Mouse (Mus musculus) forebrain, embryonic 11.5 days (tissue): Measurements from ENCODE around the gene 1700029H14Rik. TPM values are rescaled to one million over a fixed set of nuclear protein-coding genes. Genes with fewer than 3 reads are reported as not detected.

ENCODE experiments used
- ATAC-seq: fragments of 200-750 bp; cut with Nextera tagmentation; replicated peaks from 2 replicates; pipeline ENCODE4 v1.8.0; 2017; ENCODE audit warnings: moderate TSS enrichment; ENCODE audit not compliant: low FRiP score
- DNase-seq: peaks from one replicate; pipeline ENCODE4 v3.0.0-alpha.2; 2017; ENCODE audit warnings: low spot score
- H3K27ac ChIP-seq: fragments of 300-500 bp; sonication (generic); 2 replicates; pipeline ENCODE4 v1.5.1; 2014; ENCODE audit warnings: low read depth, low read length
- H3K27me3 ChIP-seq: fragments of 300-500 bp; sonication (generic); 2 replicates; pipeline ENCODE4 v1.6.1; 2014; ENCODE audit warnings: mild to moderate bottlenecking, low read length, mixed read lengths; ENCODE audit not compliant: control insufficient read depth, insufficient read depth
- H3K36me3 ChIP-seq: fragments of 300-500 bp; sonication (generic); 2 replicates; pipeline ENCODE4 v1.6.1; 2014; ENCODE audit warnings: mild to moderate bottlenecking, low read length, moderate library complexity, mixed read lengths; ENCODE audit not compliant: control insufficient read depth, insufficient read depth
- H3K4me1 ChIP-seq: fragments of 300-500 bp; sonication (generic); replicated peaks from 2 replicates; pipeline ENCODE4 v1.6.1; 2014; ENCODE audit warnings: low read length, mixed read lengths; ENCODE audit not compliant: control insufficient read depth, insufficient read depth
- H3K4me2 ChIP-seq: fragments of 300-500 bp; sonication (generic); 2 replicates; pipeline ENCODE4 v1.6.1; 2014; ENCODE audit warnings: low read depth, mild to moderate bottlenecking, low read length, moderate library complexity, mixed read lengths; ENCODE audit not compliant: severe bottlenecking
- H3K4me3 ChIP-seq: fragments of 300-500 bp; sonication (generic); 2 replicates; pipeline ENCODE4 v1.5.1; 2014; ENCODE audit warnings: low read depth, low read length
- H3K9ac ChIP-seq: fragments of 300-500 bp; sonication (generic); 2 replicates; pipeline ENCODE4 v1.6.1; 2014; ENCODE audit warnings: low read length
- H3K9me3 ChIP-seq: fragments of 300-500 bp; sonication (generic); 2 replicates; pipeline ENCODE4 v1.6.1; 2016; ENCODE audit warnings: low read length, mixed read lengths; ENCODE audit not compliant: control insufficient read depth
- WGBS: fragments of 180-500 bp; shearing (Covaris S2); extraction: QIAGEN DNeasy Blood & Tissue Kit; methylation state at CpG from one replicate; pipeline ENCODE4 v1.1.7; 2014; 5-methylcytosine and 5-hydroxymethylcytosine counted together
- polyA plus RNA-seq: library from polyadenylated mRNA; unstranded; fragments of >200 nt; fragmentation: Nextera tagmentation; extraction: Ambion mirVana; gene quantifications from 2 replicates; pipeline ENCODE4 v1.2.1, GENCODE M21; 2014

The 1700029H14Rik gene
- polyA plus RNA-seq, 1 experiment from 2014 or later = not detected

DNA sequence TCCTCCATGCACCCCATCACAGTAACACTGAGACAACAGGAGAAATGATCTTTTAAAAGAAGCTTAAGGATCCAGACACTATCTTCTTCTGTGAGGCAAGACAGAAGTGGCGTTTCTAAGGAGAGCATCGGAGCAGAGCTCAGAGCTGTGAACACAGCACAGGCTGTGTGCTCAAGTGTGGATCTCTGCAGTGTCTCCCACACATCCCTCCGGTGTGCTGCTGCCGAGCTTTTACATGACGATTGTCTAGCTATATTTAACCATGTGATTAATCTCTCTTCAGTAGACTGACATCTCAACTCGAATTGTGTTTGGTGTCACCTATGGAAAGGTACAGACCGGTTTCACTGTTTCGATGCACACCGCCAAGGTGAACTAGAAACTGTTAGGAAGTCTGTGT lies 42.8 kb downstream of the 1700029H14Rik start:
- Histone ChIP-seq H3K27ac (no peak overlapping the region), H3K4me1 (no peaks in the 10 kb centered on the region), H3K27me3 (no peaks in the 10 kb centered on the region), H3K4me3 (no peak overlapping the region), H3K9me3 (no peaks in the 10 kb centered on the region), H3K36me3 (no peaks in the 10 kb centered on the region), H3K9ac (no peak overlapping the region), H3K4me2 (no peak overlapping the region)
- ATAC-seq = no peak
- no peak for DNase-seq
- WGBS = 91% methylated on average over 9 of the region's 9 CpGs

DNA sequence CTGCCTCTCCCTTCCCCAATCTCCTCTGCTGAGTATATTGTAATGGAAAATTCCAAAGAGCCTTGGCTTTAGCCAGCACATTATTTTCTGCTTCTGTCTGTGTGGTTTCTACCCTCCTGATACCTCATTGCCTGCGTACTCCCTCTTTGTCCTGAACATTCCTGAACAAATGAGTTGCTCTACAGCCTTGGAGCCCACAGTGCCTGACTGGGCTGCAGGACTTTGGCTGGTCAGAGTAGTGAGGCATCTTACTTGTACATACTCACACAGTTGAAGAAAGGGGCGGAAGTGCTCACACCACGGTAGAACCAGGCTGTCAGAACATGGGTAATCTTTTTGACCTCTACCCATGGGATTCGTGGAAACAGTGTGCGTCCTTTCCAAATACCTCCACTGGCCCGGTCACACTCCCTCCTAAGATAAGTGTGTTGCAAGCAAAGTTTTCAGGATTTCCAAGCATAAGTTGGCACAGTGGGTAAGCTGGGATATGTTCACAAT lies 44.9 kb downstream of the 1700029H14Rik start:
- Histone ChIP-seq H3K36me3 (no peaks in the 10 kb centered on the region), H3K27ac (no peak overlapping the region), H3K4me3 (no peak overlapping the region), H3K27me3 (no peaks in the 10 kb centered on the region), H3K9me3 (no peaks in the 10 kb centered on the region), H3K9ac (no peak overlapping the region), H3K4me2 (no peak overlapping the region), H3K4me1 (no peaks in the 10 kb centered on the region)
- no peak for DNase-seq
- WGBS = 87% methylated on average over 6 of the region's 6 CpGs
- ATAC-seq = no peak

DNA sequence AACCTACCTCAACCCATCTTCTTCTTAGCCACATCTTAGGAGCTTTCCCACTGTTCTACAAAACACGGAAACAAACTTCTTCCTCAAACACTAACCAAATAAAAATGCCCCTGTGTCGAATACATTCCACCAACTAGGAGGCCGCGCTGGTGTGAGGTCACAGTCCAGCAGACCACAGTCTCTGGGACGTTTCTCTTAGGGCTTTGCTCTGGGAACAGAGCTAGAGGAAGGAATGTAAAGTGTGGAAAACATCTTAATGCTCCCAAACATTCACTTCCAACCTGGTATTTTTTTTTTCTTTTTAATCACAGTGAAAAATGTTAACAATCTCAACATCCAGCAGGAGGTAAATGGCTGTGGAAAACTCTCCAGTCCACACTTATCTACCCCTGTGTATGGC lies 45.5 kb downstream of the 1700029H14Rik start:
- H3K36me3 ChIP-seq = no peaks in the 10 kb centered on the region
- no peak overlapping the region for H3K4me2 ChIP-seq
- ATAC-seq = no peak
- no peak overlapping the region for H3K9ac ChIP-seq
- WGBS = 85% methylated on average over 5 of the region's 5 CpGs
- no peak overlapping the region for H3K4me3 ChIP-seq
- no peaks in the 10 kb centered on the region for H3K9me3 ChIP-seq
- no peak for DNase-seq
- H3K4me1 ChIP-seq = no peaks in the 10 kb centered on the region
- no peaks in the 10 kb centered on the region for H3K27me3 ChIP-seq
- H3K27ac ChIP-seq = no peak overlapping the region

DNA sequence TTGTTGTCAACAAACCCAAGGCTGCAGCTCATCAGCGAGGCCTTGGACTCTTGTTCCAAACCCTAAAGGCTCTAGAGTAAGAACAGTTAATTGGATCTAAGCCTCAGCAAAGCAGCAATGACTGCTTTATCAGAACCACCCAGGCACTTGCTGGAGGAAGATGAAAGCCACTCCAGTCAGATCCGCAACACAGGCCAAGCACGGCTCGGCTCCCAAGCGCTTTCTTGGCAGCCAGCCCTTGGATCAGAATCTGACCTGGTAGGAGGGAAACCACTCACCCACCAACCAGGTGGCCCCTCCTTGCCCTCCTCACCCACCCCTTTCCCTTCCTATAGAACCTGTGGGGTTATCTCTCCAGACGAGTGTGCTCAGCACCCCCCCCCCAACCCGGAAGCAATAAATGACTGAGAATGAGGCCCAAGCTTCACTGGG lies 46.2 kb downstream of the 1700029H14Rik start:
- no peak overlapping the region for H3K4me2 ChIP-seq
- no peaks in the 10 kb centered on the region for H3K27me3 ChIP-seq
- H3K27ac ChIP-seq = no peak overlapping the region
- H3K9ac ChIP-seq = no peak overlapping the region
- H3K36me3 ChIP-seq = no peaks in the 10 kb centered on the region
- no peak for DNase-seq
- ATAC-seq = no peak
- WGBS = 82% methylated on average over 7 of the region's 7 CpGs
- no peak overlapping the region for H3K4me3 ChIP-seq
- H3K4me1 ChIP-seq = no peaks in the 10 kb centered on the region
- H3K9me3 ChIP-seq = no peaks in the 10 kb centered on the region

DNA sequence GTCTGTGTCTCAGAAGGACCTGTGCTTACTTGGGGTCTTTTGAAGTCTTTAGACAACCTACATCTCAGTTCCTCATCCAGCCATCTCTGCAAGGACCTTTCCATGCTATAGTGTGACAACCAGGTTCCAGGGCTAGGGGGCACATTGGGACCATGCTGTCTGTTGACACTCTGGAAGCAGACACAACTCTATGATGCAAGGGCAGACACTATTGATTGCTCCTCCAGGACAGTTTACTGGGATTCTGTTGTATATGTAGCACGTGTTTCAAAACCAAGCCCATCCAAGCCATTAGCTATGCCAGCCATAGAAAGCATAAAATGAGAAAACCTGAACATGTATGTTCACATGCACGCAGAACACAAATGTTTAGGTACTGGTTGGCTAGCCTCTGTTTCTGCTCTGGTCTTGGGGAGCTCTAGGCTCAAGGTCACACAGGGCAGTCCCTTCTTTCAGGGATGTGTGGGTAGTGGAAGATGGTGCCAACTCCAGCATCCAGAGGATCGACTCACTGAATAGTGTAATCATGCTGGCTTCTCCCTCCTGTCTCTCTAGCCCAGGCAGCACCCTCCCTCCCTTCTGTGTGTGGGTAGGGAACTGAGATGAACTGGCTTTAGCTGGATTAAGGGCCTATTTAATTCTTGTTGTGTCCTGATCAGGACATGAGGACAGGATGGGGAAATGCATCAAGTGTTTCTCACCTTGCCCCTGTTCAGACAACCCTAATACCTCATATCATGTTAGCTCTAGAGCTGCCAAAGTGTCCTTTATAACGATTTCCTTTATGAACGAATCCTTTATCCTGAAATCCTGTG lies 48.5 kb downstream of the 1700029H14Rik start:
- ATAC-seq (no peak), DNase-seq (no peak)
- 69% methylated on average over 5 of the region's 5 CpGs for WGBS
- Histone ChIP-seq H3K4me2 (no peak overlapping the region), H3K9ac (no peak overlapping the region), H3K9me3 (no peaks in the 10 kb centered on the region), H3K4me1 (no peaks in the 10 kb centered on the region), H3K27ac (no peak overlapping the region), H3K36me3 (no peaks in the 10 kb centered on the region), H3K27me3 (no peaks in the 10 kb centered on the region), H3K4me3 (no peak overlapping the region)

DNA sequence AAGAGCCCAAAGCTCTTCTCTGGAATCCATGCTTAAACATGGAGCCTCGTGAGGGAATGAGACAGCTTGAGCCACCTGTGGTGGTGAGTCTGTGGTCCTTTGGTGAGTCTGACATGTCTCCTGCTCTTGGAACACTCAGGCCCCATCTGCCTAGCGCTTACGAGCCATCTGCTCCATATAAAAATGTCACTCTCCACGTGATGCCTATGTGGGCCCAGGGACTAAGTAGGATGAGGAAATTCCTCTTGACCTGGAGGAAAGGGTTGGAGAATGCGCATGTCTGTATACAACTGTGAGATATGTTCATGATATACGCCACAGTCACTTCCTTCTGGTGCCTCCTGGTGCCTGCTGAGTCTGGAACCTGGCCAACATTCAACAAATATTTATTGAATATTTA lies 49.6 kb downstream of the 1700029H14Rik start:
- H3K9ac ChIP-seq = no peak overlapping the region
- H3K9me3 ChIP-seq = no peaks in the 10 kb centered on the region
- no peaks in the 10 kb centered on the region for H3K4me1 ChIP-seq
- no peaks in the 10 kb centered on the region for H3K27me3 ChIP-seq
- ATAC-seq (no peak), DNase-seq (no peak)
- H3K4me2 ChIP-seq = no peak overlapping the region
- H3K36me3 ChIP-seq = no peaks in the 10 kb centered on the region
- 85% methylated on average over 6 of the region's 6 CpGs for WGBS
- no peak overlapping the region for H3K4me3 ChIP-seq
- H3K27ac ChIP-seq = no peak overlapping the region

DNA sequence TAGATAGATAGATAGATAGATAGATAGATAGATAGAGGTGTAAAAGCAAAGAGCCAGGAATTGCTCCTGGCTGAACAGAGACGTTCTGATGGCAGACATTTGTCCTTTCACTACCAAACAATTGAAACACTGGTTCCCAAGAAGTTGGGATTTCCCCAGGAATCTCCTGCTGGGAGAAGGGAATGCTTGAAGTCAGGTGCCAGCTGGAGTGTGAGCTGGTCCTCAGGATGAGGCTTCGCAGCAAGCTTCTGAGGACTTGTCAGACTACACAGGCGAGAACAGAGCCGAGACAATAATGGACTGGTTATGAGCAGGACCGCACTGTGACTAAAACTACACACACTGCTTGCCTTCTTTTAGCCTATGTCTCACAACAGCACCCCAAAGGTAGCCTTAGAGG lies 50.2 kb downstream of the 1700029H14Rik start:
- H3K9ac ChIP-seq = no peak overlapping the region
- DNase-seq (no peak), ATAC-seq (no peak)
- no peaks in the 10 kb centered on the region for H3K27me3 ChIP-seq
- H3K4me2 ChIP-seq = no peak overlapping the region
- no peaks in the 10 kb centered on the region for H3K4me1 ChIP-seq
- no peaks in the 10 kb centered on the region for H3K9me3 ChIP-seq
- no peak overlapping the region for H3K4me3 ChIP-seq
- 87% methylated on average over 5 of the region's 5 CpGs for WGBS
- no peak overlapping the region for H3K27ac ChIP-seq
- no peaks in the 10 kb centered on the region for H3K36me3 ChIP-seq

DNA sequence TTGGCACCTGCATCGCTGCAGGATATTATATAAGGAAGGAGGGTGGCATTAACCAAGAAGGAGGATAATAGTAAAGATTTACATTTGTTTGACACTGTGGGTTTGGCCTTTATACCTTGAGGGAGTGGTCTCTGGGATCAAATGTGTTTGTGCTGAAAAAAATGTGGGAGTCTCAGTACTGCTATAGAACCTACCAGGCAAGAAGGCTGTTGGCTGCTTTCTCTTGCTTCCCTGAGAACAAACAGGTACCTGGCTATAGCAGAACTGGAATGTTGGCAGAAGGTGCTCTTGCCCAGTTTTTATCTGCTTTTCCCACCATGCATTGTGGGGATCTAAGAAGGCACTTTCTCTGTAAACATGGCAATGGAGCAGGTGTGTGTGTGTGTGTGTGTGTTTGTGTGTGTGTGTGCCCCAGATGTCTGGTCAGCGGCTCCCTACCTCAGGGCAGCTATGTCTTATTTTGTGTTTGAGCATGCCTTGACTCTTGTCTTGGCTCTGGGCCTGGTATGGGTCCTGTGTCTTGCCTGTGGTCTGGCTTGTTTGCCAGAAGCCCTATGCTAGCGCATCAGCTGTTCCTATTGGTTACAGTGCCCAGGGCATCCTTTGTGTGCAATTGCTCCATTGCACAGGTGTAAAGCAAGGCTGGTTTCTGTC lies 54.9 kb downstream of the 1700029H14Rik start:
- Histone ChIP-seq H3K4me1 (no peaks in the 10 kb centered on the region), H3K27me3 (no peaks in the 10 kb centered on the region), H3K27ac (no peak overlapping the region), H3K4me2 (no peak overlapping the region), H3K9me3 (no peaks in the 10 kb centered on the region), H3K4me3 (no peak overlapping the region), H3K36me3 (no peaks in the 10 kb centered on the region), H3K9ac (no peak overlapping the region)
- 83% methylated on average over 3 of the region's 3 CpGs for WGBS
- no peak for ATAC-seq
- DNase-seq = no peak
